Mouse (Mus musculus) right cerebral cortex, postnatal 14 days (tissue): ENCODE measurements around the gene Scyl1.

Experiments used
- DNase-seq: peaks from one replicate; pipeline ENCODE4 v3.0.0; 2022

Scyl1 gene

GRCm38 (mm10) chr19:5786441-5787114, 15.4 kb upstream of the Scyl1 start:
- DNase-seq: peak; percentile 81

GRCm38 (mm10) chr19:5784958-5785577, 13.8 kb upstream of the Scyl1 start:
- no peak for DNase-seq

GRCm38 (mm10) chr19:5782121-5782520, 10.9 kb upstream of the Scyl1 start:
- no peak for DNase-seq

- no peak for DNase-seq
Measured at GRCm38 (mm10) chr19:5781532-5781931, 10.3 kb upstream of the Scyl1 start.

- DNase-seq: no peak
Measured at GRCm38 (mm10) chr19:5780203-5780602, 9.0 kb upstream of the Scyl1 start.

GRCm38 (mm10) chr19:5778312-5778711, 7.1 kb upstream of the Scyl1 start:
- no peak for DNase-seq

- DNase-seq: no peak
Measured at GRCm38 (mm10) chr19:5777387-5778032, 6.3 kb upstream of the Scyl1 start.

GRCm38 (mm10) chr19:5770311-5770710, 908 bp downstream of the Scyl1 start:
- no peak for DNase-seq

- no peak for DNase-seq
Measured at GRCm38 (mm10) chr19:5767271-5767670, 3.9 kb downstream of the Scyl1 start.

GRCm38 (mm10) chr19:5763163-5763562, 8.1 kb downstream of the Scyl1 start:
- no peak for DNase-seq

GRCm38 (mm10) chr19:5758878-5759403, 12.3 kb downstream of the Scyl1 start:
- no peak for DNase-seq

GRCm38 (mm10) chr19:5756991-5757636, 14.1 kb downstream of the Scyl1 start:
- DNase-seq: no peak

GRCm38 (mm10) chr19:5756321-5756985, 14.8 kb downstream of the Scyl1 start:
- peak; percentile 74 for DNase-seq

GRCm38 (mm10) chr19:5751742-5752141, 19.5 kb downstream of the Scyl1 start:
- no peak for DNase-seq

- DNase-seq: no peak
Measured at GRCm38 (mm10) chr19:5750951-5751350, 20.3 kb downstream of the Scyl1 start.

GRCm38 (mm10) chr19:5749476-5749875, 21.7 kb downstream of the Scyl1 start:
- DNase-seq: peak; percentile 11

GRCm38 (mm10) chr19:5746907-5747363, 24.3 kb downstream of the Scyl1 start:
- no peak for DNase-seq

GRCm38 (mm10) chr19:5745756-5746710, 25.2 kb downstream of the Scyl1 start:
- DNase-seq: no peak

- DNase-seq: no peak
Measured at GRCm38 (mm10) chr19:5743576-5743975, 27.6 kb downstream of the Scyl1 start.

GRCm38 (mm10) chr19:5742241-5742641, 29.0 kb downstream of the Scyl1 start:
- no peak for DNase-seq

GRCm38 (mm10) chr19:5741641-5742240, 29.5 kb downstream of the Scyl1 start:
- peak; percentile 72 for DNase-seq
